In genomic region chr2:96850839-96851396, GRCm38 (mm10) we compare ENCODE assay signal across 10 mouse cellular contexts.
"Had no signal": no experiment of that assay in that cellular context is flagged by ENCODE, and none has a peak within 500 bp of the region (broad histone marks: within the 10 kb centered on the region; RNA-seq: fewer than 3 reads in every experiment).

No protein-coding gene starts in this region.

- H3K9ac ChIP-seq: liver, embryonic 15.5 days had no signal

- H3K27me3 ChIP-seq: liver, embryonic 15.5 days had no signal

- H3K4me2 ChIP-seq: liver, embryonic 11.5 days; liver, embryonic 15.5 days had no signal

- ATAC-seq: lung, postnatal 0 days had no signal

- H3K27ac ChIP-seq: left cerebral cortex, adult 2 months; limb, embryonic 10.5 days; liver, embryonic 15.5 days; stomach, postnatal 0 days had no signal

- H3K9me3 ChIP-seq: limb, embryonic 10.5 days; liver, embryonic 15.5 days had no signal

- DNase-seq: kidney, postnatal 25 days; lung, adult 2 months; lung, postnatal 36 days; thymus, postnatal 25 days had no signal

- H3K4me1 ChIP-seq: limb, embryonic 10.5 days; liver, embryonic 15.5 days had no signal

- H3K4me3 ChIP-seq: left cerebral cortex, adult 2 months; limb, embryonic 10.5 days; liver, embryonic 15.5 days had no signal

- H3K36me3 ChIP-seq: limb, embryonic 10.5 days; liver, embryonic 15.5 days had no signal
